12 mouse cellular contexts compared by ENCODE assay signal in genomic region chr11:95785675-95786074, GRCm38 (mm10). TPM values are rescaled to one million over a fixed set of nuclear protein-coding genes. Genes with fewer than 3 reads are reported as not detected.
DNase-seq lines count a peak whose midpoint lies in the region; ATAC-seq and TF ChIP-seq lines count a peak whose summit lies in the region.
"Had no signal": no experiment of that assay in that cellular context is flagged by ENCODE, and none has a peak within 500 bp of the region (broad histone marks: within the 10 kb centered on the region; RNA-seq: fewer than 3 reads in every experiment).

No protein-coding gene starts in this region.

- WGBS in forebrain, postnatal 0 days, result 91% methylated on average over 4 of the region's 4 CpGs
- 90% methylated on average over 4 of the region's 4 CpGs for whole genome bisulfite sequencing in forebrain, embryonic 14.5 days
- 93% methylated on average over 4 of the region's 4 CpGs for WGBS in lung, embryonic 14.5 days

- H3K4me2 ChIP-seq in forebrain, postnatal 0 days (ENCODE audit: low read depth), result no peak overlapping the region
- no peak overlapping the region for H3K4me2 ChIP-seq in forebrain, embryonic 14.5 days (ENCODE audit: low read length)
- H3K4me2 ChIP-seq in lung, embryonic 14.5 days, result no peak overlapping the region

- H3K4me3 ChIP-seq in forebrain, postnatal 0 days (ENCODE audit: low read depth, low read length), result no peak overlapping the region
- H3K4me3 ChIP-seq in forebrain, embryonic 14.5 days (ENCODE audit: low read depth, low read length), result no peak overlapping the region
- H3K4me3 ChIP-seq in lung, embryonic 14.5 days (ENCODE audit: low read depth, low read length), result no peak overlapping the region

- no peak for DNase-seq in forebrain, postnatal 0 days
- no peak for DNase-seq in forebrain, embryonic 14.5 days (ENCODE audit: low spot score)
- DNase-seq in lung, embryonic 14.5 days, result peak; percentile 33
- no peak for DNase-seq in lung, adult 18-20 months
- peak; percentile 83 for DNase-seq in ES-CJ7 (ENCODE audit: low read depth, low spot score)
- no peak for DNase-seq in layer of hippocampus, adult 8-10 months (ENCODE audit: low spot score in 2 of 2)
- DNase-seq: adrenal gland, adult 2 months; cerebellum, adult 8-10 months; lung, postnatal 4 days had no signal

- peak; percentile 44 for TF ChIP-seq CTCF in forebrain, postnatal 0 days (IDR thresholded peaks at IDR 0.05; ENCODE audit: low read depth)
- peak; percentile 55 for TF ChIP-seq CTCF in lung, embryonic 14.5 days (IDR thresholded peaks at IDR 0.05; ENCODE audit: low read depth)

- H3K36me3 ChIP-seq in forebrain, postnatal 0 days (ENCODE audit: insufficient read depth), result no peaks in the 10 kb centered on the region
- no peaks in the 10 kb centered on the region for H3K36me3 ChIP-seq in forebrain, embryonic 14.5 days (ENCODE audit: control insufficient read depth, insufficient read depth, low read length)
- no peaks in the 10 kb centered on the region for H3K36me3 ChIP-seq in lung, embryonic 14.5 days (ENCODE audit: insufficient read depth)

- no peak for ATAC-seq in forebrain, postnatal 0 days
- ATAC-seq in forebrain, embryonic 14.5 days, result no peak
- no peak for ATAC-seq in lung, embryonic 14.5 days (ENCODE audit: insufficient read depth)
- ATAC-seq in megakaryocyte, adult 5-6 weeks (ENCODE audit: poor library complexity, severe bottlenecking), result 0 out of 2 replicates have a peak, but pooled peaks have one; percentile 46
- no peak for ATAC-seq in granulocyte monocyte progenitor cell, adult 5-6 weeks (replicated peaks; ENCODE audit: poor library complexity, severe bottlenecking)

- H3K9ac ChIP-seq in forebrain, postnatal 0 days, result no peak overlapping the region
- no peak overlapping the region for H3K9ac ChIP-seq in forebrain, embryonic 14.5 days (ENCODE audit: low read length)
- no peak overlapping the region for H3K9ac ChIP-seq in lung, embryonic 14.5 days

- H3K27ac ChIP-seq in forebrain, postnatal 0 days (ENCODE audit: low read depth, low read length), result no peak overlapping the region
- no peak overlapping the region for H3K27ac ChIP-seq in forebrain, embryonic 14.5 days (ENCODE audit: low read depth, low read length)
- H3K27ac ChIP-seq in lung, embryonic 14.5 days (ENCODE audit: low read depth), result no peak overlapping the region

- H3K9me3 ChIP-seq in forebrain, postnatal 0 days (ENCODE audit: low read length), result no peaks in the 10 kb centered on the region
- no peaks in the 10 kb centered on the region for H3K9me3 ChIP-seq in forebrain, embryonic 14.5 days (replicated peaks; ENCODE audit: control insufficient read depth, low read length)
- no peaks in the 10 kb centered on the region for H3K9me3 ChIP-seq in lung, embryonic 14.5 days (ENCODE audit: low read depth, low read length)

- no peaks in the 10 kb centered on the region for H3K27me3 ChIP-seq in forebrain, postnatal 0 days (ENCODE audit: insufficient read depth, low read length)
- H3K27me3 ChIP-seq in forebrain, embryonic 14.5 days (replicated peaks; ENCODE audit: control insufficient read depth, insufficient read depth, low read length), result no peaks in the 10 kb centered on the region
- no peaks in the 10 kb centered on the region for H3K27me3 ChIP-seq in lung, embryonic 14.5 days (ENCODE audit: insufficient read depth, low read length)

- no peaks in the 10 kb centered on the region for H3K4me1 ChIP-seq in forebrain, postnatal 0 days (ENCODE audit: insufficient read depth)
- H3K4me1 ChIP-seq in forebrain, embryonic 14.5 days (ENCODE audit: control insufficient read depth, insufficient read depth, low read length), result no peaks in the 10 kb centered on the region
- no peaks in the 10 kb centered on the region for H3K4me1 ChIP-seq in lung, embryonic 14.5 days (ENCODE audit: insufficient read depth)

RNA-seq across cellular contexts. Expression of gene Phospho1, which starts 38.6 kb away (rescaled TPM):
- total RNA-seq in forebrain, postnatal 0 days (2014; rRNA removed), result 0.90 and 2.7 TPM in 2 replicates
- polyA plus RNA-seq in forebrain, postnatal 0 days (2015; fragmentation: Nextera tagmentation; extraction: Ambion mirVana), result not detected in 2 replicates
- polyA plus RNA-seq in forebrain, embryonic 14.5 days (2014; fragmentation: Nextera tagmentation; extraction: Ambion mirVana), result not detected in 2 replicates
- polyA plus RNA-seq in lung, embryonic 14.5 days (2014; fragmentation: Nextera tagmentation; extraction: Ambion mirVana), result 0.37 TPM in 1 of 2 replicates, not detected in the other
- total RNA-seq in megakaryocyte, adult 5-6 weeks (2015), result 12.6 and 17.3 TPM in 2 replicates
- 2.3 TPM in 1 of 2 replicates, not detected in the other for total RNA-seq in megakaryocyte, adult 5-6 weeks (2017)
- 1.5 TPM in 1 of 2 replicates, not detected in the other for total RNA-seq in granulocyte monocyte progenitor cell, adult 5-6 weeks (2014; fragmentation: Nextera tagmentation)
- 0.41 TPM in 1 of 2 replicates, not detected in the other for total RNA-seq in granulocyte monocyte progenitor cell, adult 5-6 weeks (2017)
- total RNA-seq in layer of hippocampus, adult 8-10 months (2022), result 10 to 100 TPM; 44.2 to 51.8 (median 50.0) TPM
- polyA plus RNA-seq: kidney, embryonic 16.5 days had no signal

RNA-seq across cellular contexts. Expression of gene Gngt2, which starts 51.3 kb away (rescaled TPM):
- 1.0 and 1.6 TPM in 2 replicates for total RNA-seq in forebrain, postnatal 0 days (2014; rRNA removed)
- polyA plus RNA-seq in forebrain, postnatal 0 days (2015; fragmentation: Nextera tagmentation; extraction: Ambion mirVana), result 1.9 and 2.9 TPM in 2 replicates
- 2.1 and 2.7 TPM in 2 replicates for polyA plus RNA-seq in forebrain, embryonic 14.5 days (2014; fragmentation: Nextera tagmentation; extraction: Ambion mirVana)
- polyA plus RNA-seq in lung, embryonic 14.5 days (2014; fragmentation: Nextera tagmentation; extraction: Ambion mirVana), result 13.4 and 14.8 TPM in 2 replicates
- total RNA-seq in megakaryocyte, adult 5-6 weeks (2015), result 92.0 and 95.7 TPM in 2 replicates
- total RNA-seq in megakaryocyte, adult 5-6 weeks (2017), result 64.0 and 66.6 TPM in 2 replicates
- 2.7 and 24.3 TPM in 2 replicates for total RNA-seq in granulocyte monocyte progenitor cell, adult 5-6 weeks (2014; fragmentation: Nextera tagmentation)
- 7.7 and 13.4 TPM in 2 replicates for total RNA-seq in granulocyte monocyte progenitor cell, adult 5-6 weeks (2017)
- total RNA-seq in layer of hippocampus, adult 8-10 months (2022), result 10 to 100 TPM in 2 of 4 experiments, 1 to 10 TPM in 2; 1.4 to 20.3 (median 11.8) TPM

RNA-seq across cellular contexts. Expression of gene Abi3, which starts 56.6 kb away (rescaled TPM):
- total RNA-seq in forebrain, postnatal 0 days (2014; rRNA removed), result 0.19 and 0.62 TPM in 2 replicates
- 1.4 and 1.5 TPM in 2 replicates for polyA plus RNA-seq in forebrain, postnatal 0 days (2015; fragmentation: Nextera tagmentation; extraction: Ambion mirVana)
- 0.50 and 1.1 TPM in 2 replicates for polyA plus RNA-seq in forebrain, embryonic 14.5 days (2014; fragmentation: Nextera tagmentation; extraction: Ambion mirVana)
- 7.2 TPM in 2 replicates for polyA plus RNA-seq in lung, embryonic 14.5 days (2014; fragmentation: Nextera tagmentation; extraction: Ambion mirVana)
- 14.7 and 19.8 TPM in 2 replicates for total RNA-seq in megakaryocyte, adult 5-6 weeks (2015)
- total RNA-seq in megakaryocyte, adult 5-6 weeks (2017), result 13.7 and 20.0 TPM in 2 replicates
- 5.1 and 7.0 TPM in 2 replicates for total RNA-seq in granulocyte monocyte progenitor cell, adult 5-6 weeks (2014; fragmentation: Nextera tagmentation)
- total RNA-seq in granulocyte monocyte progenitor cell, adult 5-6 weeks (2017), result 1.9 and 2.4 TPM in 2 replicates
- 10 to 100 TPM in 2 of 4 experiments, 1 to 10 TPM in 2; 5.0 to 38.5 (median 21.7) TPM for total RNA-seq in layer of hippocampus, adult 8-10 months (2022)

Comparison
In these comparisons a context has a peak if more than half of its experiments do, and no peak if none do; other contexts are left out.
1. DNase-seq: peak in lung, embryonic 14.5 days (single experiment) and ES-CJ7 (single experiment); none in forebrain, postnatal 0 days (single experiment), forebrain, embryonic 14.5 days (single experiment), lung, adult 18-20 months (0 of 2) and layer of hippocampus, adult 8-10 months (0 of 2).